Mouse (Mus musculus): ENCODE data around the gene Abcc4.

- no peak for TF ChIP-seq CTCF (conservative IDR thresholded peaks at IDR 0.05; ENCODE audit: low read length)
- TF ChIP-seq NANOG (IDR thresholded peaks at IDR 0.05; ENCODE audit: borderline replicate concordance, low read length): no peak
These were observed 154.8 kb downstream of the Abcc4 start for GRCm38 (mm10) chr14:118551061-118551724.

Data from E14TG2a.4 (cell line).